Mouse (Mus musculus): Measurements from ENCODE around the gene Marcksl1. TPM values are rescaled to one million over a fixed set of nuclear protein-coding genes. Genes with fewer than 3 reads are reported as not detected.

Marcksl1 gene
- polyA plus RNA-seq, 1 experiment, result 69.9 TPM

DNA sequence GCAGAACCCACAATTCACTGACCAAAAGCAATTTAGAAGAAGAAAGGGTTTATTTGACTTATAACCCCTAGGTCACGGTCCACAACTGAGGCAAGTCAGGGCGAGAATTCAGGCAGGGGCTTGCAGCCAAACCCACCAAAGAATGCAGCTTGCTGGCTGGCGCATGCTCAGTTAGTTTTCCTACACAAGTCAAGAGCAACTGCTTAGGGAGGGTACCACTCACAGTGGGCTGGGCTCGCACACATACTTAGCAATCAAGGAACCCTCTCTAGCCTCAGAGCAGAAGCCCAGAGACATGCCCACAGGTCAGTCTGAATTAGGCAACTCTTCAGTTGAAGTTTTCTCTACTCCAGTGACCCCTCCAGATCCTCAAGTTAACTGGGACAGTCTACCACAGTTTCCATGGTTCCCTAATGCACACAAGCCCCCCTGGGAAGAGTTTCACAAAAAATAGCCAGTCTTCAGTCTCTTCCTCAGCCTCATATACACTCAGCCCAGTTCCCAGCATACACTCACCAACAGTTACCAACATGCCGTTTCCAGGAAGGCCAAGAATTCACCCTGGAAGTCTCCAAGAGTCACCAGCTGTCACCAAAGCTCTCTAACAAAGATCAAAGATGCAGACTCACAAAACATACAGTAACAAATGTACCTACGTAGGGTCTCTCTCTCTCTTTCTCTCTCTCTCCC lies 2.5 kb upstream of the Marcksl1 start:
- no peak for TF ChIP-seq POLR2A (IDR thresholded peaks at IDR 0.05; ENCODE audit: control insufficient read depth, low read depth, low read length)
- TF ChIP-seq CTCF (IDR thresholded peaks at IDR 0.05; ENCODE audit: control insufficient read depth, insufficient read depth, insufficient replicate concordance, low read depth, low read length), result no peak
- H3K4me3 ChIP-seq (ENCODE audit: control insufficient read depth, low read depth, low read length), result no peak overlapping the region
- no peaks in the 10 kb centered on the region for H3K36me3 ChIP-seq (ENCODE audit: control insufficient read depth, insufficient read depth, low read length)
- H3K27ac ChIP-seq (ENCODE audit: control insufficient read depth, insufficient read depth, low read depth, low read length), result peak overlapping the region; percentile 55; the same call in 1 of the 2 replicates
- peaks cover 17% of the 10 kb centered on the region for H3K4me1 ChIP-seq (ENCODE audit: control insufficient read depth, insufficient read depth, low read length)
- no peaks in the 10 kb centered on the region for H3K27me3 ChIP-seq (ENCODE audit: control insufficient read depth, insufficient read depth, low read length)

DNA sequence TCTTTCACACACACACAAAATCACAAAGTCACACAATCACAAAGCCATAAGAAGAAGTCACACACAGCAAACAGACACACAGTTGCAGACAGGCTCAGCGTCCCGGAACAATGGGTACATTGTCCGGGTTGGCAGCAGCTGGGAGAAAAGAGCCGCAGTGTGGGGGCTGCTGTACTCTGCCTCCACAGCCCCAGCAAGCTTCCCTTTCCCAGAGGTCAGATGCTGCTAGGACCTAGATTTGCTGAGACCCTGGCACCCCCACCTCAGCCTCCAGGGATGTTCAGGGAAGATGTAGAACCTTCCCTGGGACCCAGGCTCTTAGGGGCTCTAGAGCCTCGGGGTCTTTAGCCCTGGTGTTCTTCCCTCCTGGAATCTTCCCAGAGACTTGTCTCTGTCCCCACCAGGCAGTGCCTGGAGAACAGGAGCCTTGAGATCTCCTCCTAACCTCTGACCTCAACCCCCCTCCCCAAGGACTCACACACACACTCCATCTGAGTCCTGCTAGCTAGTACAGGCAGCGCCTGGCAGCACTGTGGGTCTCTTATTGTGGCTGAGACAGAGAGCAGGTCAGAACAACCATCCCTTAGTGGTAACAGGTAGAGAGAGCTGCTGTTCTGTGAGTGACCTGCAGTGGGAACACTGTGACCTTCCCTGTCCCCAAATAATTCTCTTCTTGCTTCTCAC lies 1.8 kb upstream of the Marcksl1 start:
- Histone ChIP-seq H3K4me1 (ENCODE audit: control insufficient read depth, insufficient read depth, low read length) (peaks cover 17% of the 10 kb centered on the region), H3K36me3 (ENCODE audit: control insufficient read depth, insufficient read depth, low read length) (no peaks in the 10 kb centered on the region), H3K27ac (ENCODE audit: control insufficient read depth, insufficient read depth, low read depth, low read length) (no peak overlapping the region), H3K27me3 (ENCODE audit: control insufficient read depth, insufficient read depth, low read length) (no peaks in the 10 kb centered on the region), H3K4me3 (ENCODE audit: control insufficient read depth, low read depth, low read length) (no peak overlapping the region)
- TF ChIP-seq POLR2A (IDR thresholded peaks at IDR 0.05; ENCODE audit: control insufficient read depth, low read depth, low read length), result no peak
- no peak for TF ChIP-seq CTCF (IDR thresholded peaks at IDR 0.05; ENCODE audit: control insufficient read depth, insufficient read depth, insufficient replicate concordance, low read depth, low read length)

DNA sequence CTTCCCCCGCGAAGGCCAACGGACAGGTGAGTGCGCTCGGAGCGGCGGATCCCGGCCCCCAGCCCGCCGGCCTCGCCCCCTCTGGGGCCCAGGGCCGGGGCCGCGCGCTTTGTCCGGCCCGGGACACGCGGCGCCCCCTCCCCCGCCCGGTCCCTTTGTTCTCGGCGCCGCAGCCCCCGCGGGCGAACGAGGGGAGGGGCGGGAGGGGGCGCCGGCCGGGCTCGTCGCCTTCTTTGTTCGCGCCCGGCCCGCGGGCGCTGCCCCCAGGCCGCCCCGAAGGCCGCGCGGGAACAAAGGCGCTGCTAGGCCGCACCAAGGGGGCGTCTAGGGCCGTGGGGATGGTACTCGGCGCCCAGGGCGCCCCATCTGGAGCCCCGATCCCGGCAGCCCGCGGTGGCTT lies 510 bp downstream of the Marcksl1 start:
- Histone ChIP-seq H3K27ac (ENCODE audit: control insufficient read depth, insufficient read depth, low read depth, low read length) (no peak overlapping the region), H3K36me3 (ENCODE audit: control insufficient read depth, insufficient read depth, low read length) (peaks cover 5% of the 10 kb centered on the region), H3K27me3 (ENCODE audit: control insufficient read depth, insufficient read depth, low read length) (no peaks in the 10 kb centered on the region), H3K4me1 (ENCODE audit: control insufficient read depth, insufficient read depth, low read length) (peaks cover 10% of the 10 kb centered on the region), H3K4me3 (ENCODE audit: control insufficient read depth, low read depth, low read length) (peak overlapping the region; percentile 85)
- no peak for TF ChIP-seq CTCF (IDR thresholded peaks at IDR 0.05; ENCODE audit: control insufficient read depth, insufficient read depth, insufficient replicate concordance, low read depth, low read length)
- no peak for TF ChIP-seq POLR2A (IDR thresholded peaks at IDR 0.05; ENCODE audit: control insufficient read depth, low read depth, low read length)

DNA sequence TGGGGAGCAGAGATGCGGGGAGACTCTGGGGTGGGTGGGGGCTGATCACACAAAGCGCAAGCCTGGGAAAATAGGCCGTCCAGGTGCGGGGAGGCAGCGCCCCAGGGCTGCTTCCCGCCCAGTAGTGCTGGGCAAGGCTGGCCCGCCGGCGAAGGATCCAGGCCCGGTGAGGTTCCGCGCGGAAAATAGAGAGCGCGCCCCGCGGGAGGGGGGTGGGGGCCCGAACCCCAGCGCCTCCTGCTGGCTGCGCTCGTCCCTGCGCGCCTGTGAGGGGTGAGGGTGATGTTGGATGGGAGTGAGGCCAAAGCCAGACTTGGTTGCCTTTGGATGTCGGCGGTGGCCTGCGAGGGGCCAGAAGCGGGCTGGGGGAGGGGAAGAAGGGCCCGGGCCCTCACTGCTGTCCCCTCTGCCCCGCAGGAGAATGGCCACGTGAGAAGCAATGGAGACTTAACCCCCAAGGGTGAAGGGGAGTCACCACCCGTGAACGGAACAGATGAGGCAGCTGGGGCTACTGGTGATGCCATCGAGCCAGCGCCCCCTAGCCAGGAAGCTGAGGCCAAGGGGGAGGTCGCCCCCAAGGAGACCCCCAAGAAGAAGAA lies 1.0 kb downstream of the Marcksl1 start:
- H3K27me3 ChIP-seq (ENCODE audit: control insufficient read depth, insufficient read depth, low read length), result no peaks in the 10 kb centered on the region
- peak overlapping the region; percentile 85 for H3K4me3 ChIP-seq (ENCODE audit: control insufficient read depth, low read depth, low read length)
- H3K4me1 ChIP-seq (ENCODE audit: control insufficient read depth, insufficient read depth, low read length), result peaks cover 10% of the 10 kb centered on the region
- H3K27ac ChIP-seq (ENCODE audit: control insufficient read depth, insufficient read depth, low read depth, low read length), result no peak overlapping the region
- no peak for TF ChIP-seq POLR2A (IDR thresholded peaks at IDR 0.05; ENCODE audit: control insufficient read depth, low read depth, low read length)
- TF ChIP-seq CTCF (IDR thresholded peaks at IDR 0.05; ENCODE audit: control insufficient read depth, insufficient read depth, insufficient replicate concordance, low read depth, low read length), result peak; percentile 66; the same call in 1 of the 2 replicates
- peaks cover 5% of the 10 kb centered on the region for H3K36me3 ChIP-seq (ENCODE audit: control insufficient read depth, insufficient read depth, low read length)

DNA sequence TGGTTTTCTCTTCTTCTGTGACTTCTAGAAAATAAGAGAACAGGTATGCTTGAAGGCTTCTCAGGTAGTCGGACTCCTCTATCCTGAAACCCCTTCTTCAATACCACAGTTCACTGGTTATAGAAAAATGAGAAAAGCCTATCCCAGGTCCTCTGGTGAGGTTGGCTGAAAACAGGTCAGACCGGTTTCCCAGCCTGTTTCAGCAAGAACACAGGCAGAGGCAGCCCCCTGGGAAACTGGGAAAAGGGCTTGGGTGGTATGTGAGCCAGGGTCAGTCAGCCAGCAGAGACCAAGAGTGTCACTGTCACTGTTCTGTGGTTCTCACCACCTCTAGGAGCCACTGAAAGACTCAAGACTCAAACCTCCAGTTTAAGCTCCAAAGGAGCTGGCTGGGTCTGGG lies 3.5 kb downstream of the Marcksl1 start:
- TF ChIP-seq POLR2A (IDR thresholded peaks at IDR 0.05; ENCODE audit: control insufficient read depth, low read depth, low read length), result no peak
- TF ChIP-seq CTCF (IDR thresholded peaks at IDR 0.05; ENCODE audit: control insufficient read depth, insufficient read depth, insufficient replicate concordance, low read depth, low read length), result no peak
- Histone ChIP-seq H3K27me3 (ENCODE audit: control insufficient read depth, insufficient read depth, low read length) (no peaks in the 10 kb centered on the region), H3K4me3 (ENCODE audit: control insufficient read depth, low read depth, low read length) (no peak overlapping the region), H3K36me3 (ENCODE audit: control insufficient read depth, insufficient read depth, low read length) (peaks cover 5% of the 10 kb centered on the region), H3K4me1 (ENCODE audit: control insufficient read depth, insufficient read depth, low read length) (peaks cover 10% of the 10 kb centered on the region), H3K27ac (ENCODE audit: control insufficient read depth, insufficient read depth, low read depth, low read length) (no peak overlapping the region)

DNA sequence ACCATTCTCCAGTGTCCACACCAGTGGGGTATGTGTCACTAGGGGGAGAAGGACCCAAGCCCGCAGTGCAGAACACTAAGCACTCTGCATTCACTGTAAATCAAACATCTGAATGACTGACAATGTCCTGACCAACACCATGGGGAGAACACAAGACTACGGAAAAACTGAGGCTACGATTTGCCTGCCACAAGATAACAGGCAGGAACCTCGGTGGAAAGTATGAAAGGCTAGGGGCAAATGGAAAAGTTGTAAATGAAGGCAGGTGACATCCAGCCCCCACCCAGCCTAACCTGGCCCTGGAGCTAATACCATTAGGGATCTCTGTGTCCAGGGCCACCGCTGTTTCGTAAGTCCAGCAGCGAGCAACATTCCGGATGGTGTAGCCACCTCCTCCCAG lies 5.1 kb downstream of the Marcksl1 start:
- TF ChIP-seq POLR2A (IDR thresholded peaks at IDR 0.05; ENCODE audit: control insufficient read depth, low read depth, low read length) (no peak), CTCF (IDR thresholded peaks at IDR 0.05; ENCODE audit: control insufficient read depth, insufficient read depth, insufficient replicate concordance, low read depth, low read length) (no peak)
- peaks cover 3% of the 10 kb centered on the region; the same call in 1 of the 2 replicates for H3K4me1 ChIP-seq (ENCODE audit: control insufficient read depth, insufficient read depth, low read length)
- H3K27me3 ChIP-seq (ENCODE audit: control insufficient read depth, insufficient read depth, low read length), result no peaks in the 10 kb centered on the region
- peaks cover 6% of the 10 kb centered on the region for H3K36me3 ChIP-seq (ENCODE audit: control insufficient read depth, insufficient read depth, low read length)
- H3K27ac ChIP-seq (ENCODE audit: control insufficient read depth, insufficient read depth, low read depth, low read length), result no peak overlapping the region
- no peak overlapping the region for H3K4me3 ChIP-seq (ENCODE audit: control insufficient read depth, low read depth, low read length)

DNA sequence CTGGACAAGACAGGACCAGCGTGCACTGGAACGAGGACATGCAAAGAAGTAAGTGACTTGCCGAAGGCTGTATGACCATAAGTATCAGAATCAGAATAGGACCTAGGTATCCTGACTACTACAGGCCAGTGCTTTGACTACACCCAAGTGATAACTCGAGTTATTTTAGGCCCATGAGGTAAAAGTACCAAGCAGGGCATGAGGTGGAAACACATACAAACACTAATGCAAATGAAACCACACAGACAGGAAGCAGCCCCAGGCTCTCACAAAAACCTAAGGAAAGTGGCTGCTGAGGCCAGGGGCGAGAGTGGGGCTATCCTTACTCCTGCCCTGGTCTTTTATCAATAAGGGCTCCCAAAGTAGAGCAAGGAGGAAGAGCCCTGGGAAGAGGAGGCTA lies 12.0 kb downstream of the Marcksl1 start:
- Histone ChIP-seq H3K4me1 (ENCODE audit: control insufficient read depth, insufficient read depth, low read length) (no peaks in the 10 kb centered on the region), H3K27me3 (ENCODE audit: control insufficient read depth, insufficient read depth, low read length) (no peaks in the 10 kb centered on the region), H3K36me3 (ENCODE audit: control insufficient read depth, insufficient read depth, low read length) (peaks cover 3% of the 10 kb centered on the region), H3K4me3 (ENCODE audit: control insufficient read depth, low read depth, low read length) (no peak overlapping the region), H3K27ac (ENCODE audit: control insufficient read depth, insufficient read depth, low read depth, low read length) (no peak overlapping the region)
- TF ChIP-seq CTCF (IDR thresholded peaks at IDR 0.05; ENCODE audit: control insufficient read depth, insufficient read depth, insufficient replicate concordance, low read depth, low read length), result no peak
- no peak for TF ChIP-seq POLR2A (IDR thresholded peaks at IDR 0.05; ENCODE audit: control insufficient read depth, low read depth, low read length)

All from testis, adult 2 months (tissue).